Mouse (Mus musculus): ENCODE data around the gene Lhx3.
A peak's percentile ranks its signal among the peaks of the same experiment; 100 is the strongest.

Lhx3 gene

GRCm38 (mm10) chr2:26208126-26208789, at the start of gene Lhx3:
Gene Lhx3 (minus strand): TSS chr2:26208289.
- DNase-seq (ENCODE audit: low spot score in 2 of 2): peak; percentile 19 to 29

DNA sequence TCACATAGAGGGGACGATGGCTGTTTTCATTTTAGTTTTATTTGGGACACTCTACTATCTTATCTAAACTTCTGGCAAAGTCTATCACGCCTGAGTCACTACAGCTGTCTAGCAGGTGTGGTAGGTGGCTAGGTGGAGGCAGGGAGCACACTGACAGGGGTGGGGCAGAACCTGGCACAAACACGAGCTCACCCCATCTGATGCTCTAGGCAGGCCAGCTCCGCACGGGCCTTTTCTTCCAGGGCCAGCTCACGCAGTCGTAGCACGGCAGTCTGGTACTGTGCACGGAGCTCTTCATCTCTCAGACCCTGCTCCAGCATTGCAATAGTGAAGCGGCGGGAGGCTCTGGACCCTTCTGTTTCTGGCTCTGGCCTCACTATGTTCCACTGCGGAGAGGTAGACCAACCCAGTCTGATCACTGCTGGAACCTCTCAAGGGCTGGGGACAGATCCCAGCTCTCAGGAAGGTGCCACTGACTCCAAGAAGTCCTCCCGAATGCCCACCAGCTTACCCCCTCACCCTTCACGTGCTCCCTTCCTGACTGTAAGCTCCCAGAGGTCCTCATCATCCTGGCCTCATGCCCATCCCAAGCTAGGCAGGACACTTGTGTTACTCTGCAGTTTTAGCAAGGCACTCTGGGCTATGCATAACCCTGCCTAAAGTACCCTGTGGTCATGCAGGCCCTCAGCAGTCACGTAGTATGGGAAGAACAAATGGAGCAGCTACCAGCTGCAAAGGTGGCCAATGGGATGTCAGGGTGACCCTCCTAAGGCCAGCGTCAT, 49.4 kb upstream of the Lhx3 start:
- no peak for DNase-seq (ENCODE audit: low spot score in 2 of 2)

GRCm38 (mm10) chr2:26254816-26255215, 46.7 kb upstream of the Lhx3 start:
- DNase-seq (ENCODE audit: low spot score in 2 of 2): no peak

DNA sequence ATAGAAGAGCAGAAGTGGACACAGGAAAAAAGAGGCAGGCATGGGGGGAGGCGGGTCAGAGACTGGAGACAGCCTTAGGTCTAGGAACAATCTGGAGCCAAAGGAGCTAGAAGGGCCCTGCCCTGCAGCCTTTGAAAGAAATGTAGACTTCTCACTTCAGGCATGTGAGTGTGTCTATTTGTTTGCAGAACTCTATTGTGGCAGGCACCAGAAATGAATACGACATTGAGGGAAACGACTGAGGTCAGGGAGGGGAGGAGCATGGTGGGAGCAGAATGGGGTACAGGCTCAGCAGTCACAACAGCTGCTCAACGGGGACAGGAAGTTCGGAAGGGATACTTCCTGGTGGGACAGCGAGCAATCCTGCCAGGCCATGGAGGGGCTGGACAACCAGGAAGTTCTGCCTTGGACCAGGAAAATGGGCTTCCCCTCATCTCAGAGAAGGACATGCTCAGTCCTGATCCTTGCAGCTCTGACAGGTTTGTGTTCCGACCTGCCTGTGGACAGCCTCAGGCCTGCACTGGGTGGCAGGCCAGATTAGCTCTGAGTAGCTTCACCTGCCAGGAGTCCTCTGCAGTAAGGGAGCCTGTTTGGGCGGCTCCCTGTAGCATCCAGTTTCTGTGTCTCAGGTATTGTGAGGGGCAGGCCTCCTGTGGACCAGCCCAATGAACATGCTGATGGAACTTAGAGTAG, 44.6 kb upstream of the Lhx3 start:
- no peak for DNase-seq (ENCODE audit: low spot score in 2 of 2)

- no peak for DNase-seq (ENCODE audit: low spot score in 2 of 2)
Observed at GRCm38 (mm10) chr2:26247531-26247930, 39.4 kb upstream of the Lhx3 start.

- DNase-seq (ENCODE audit: low spot score in 2 of 2): no peak
Observed at GRCm38 (mm10) chr2:26240841-26241240, 32.8 kb upstream of the Lhx3 start.

DNA sequence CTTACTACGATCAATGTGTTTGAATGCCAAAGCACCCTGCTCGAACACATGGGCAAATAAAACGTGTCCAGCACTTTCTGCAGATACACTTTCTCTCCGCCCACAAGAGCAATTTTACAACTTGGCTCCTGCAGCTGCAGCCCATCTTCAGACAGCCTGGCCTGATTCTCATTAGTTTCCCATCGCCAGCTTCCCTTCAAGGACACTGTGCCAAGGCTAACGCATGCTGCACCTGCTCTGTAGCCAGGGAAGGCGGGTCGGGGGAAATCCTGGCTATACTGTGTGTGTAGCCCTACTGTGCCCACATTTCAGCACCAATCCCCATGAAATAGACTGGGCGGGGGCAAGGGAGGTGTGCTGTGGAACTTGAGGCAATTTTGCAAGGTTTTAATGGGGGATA, 32.2 kb upstream of the Lhx3 start:
- DNase-seq (ENCODE audit: low spot score in 2 of 2): no peak

DNA sequence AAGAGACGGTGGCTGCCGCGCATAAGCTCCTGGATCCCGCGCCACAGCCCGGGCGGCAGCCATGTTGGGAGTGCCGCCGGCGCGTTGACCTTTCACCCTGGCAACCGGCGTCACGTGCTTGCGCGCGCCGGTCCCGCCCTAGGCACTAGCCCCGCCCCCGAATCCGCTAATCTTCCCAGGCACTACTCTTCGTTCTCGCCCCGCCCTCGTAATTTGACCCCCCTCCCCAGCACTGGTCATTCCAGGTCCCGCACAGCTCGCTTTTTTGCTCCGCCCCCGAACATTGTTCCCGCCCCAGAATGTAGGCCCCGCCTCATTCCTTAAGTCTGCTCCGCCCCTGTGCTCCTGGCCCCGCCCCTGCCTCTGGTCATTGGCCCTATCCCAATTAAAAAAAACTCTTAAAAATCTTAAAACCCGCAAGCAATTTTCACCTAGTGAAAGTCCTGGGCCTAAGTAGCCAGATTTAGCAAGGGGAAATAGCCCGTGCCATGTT, 29.2 kb upstream of the Lhx3 start, which contains the start of gene Qsox2:
Gene Qsox2 (minus strand): TSS at position 236 of the 493 bp plus-strand sequence.
- DNase-seq (ENCODE audit: low spot score in 2 of 2): peak; percentile 75 to 83

GRCm38 (mm10) chr2:26236681-26237289, 28.7 kb upstream of the Lhx3 start:
- peak in 1 of 2 experiments; percentile 19 for DNase-seq (ENCODE audit: low spot score in 2 of 2)

DNA sequence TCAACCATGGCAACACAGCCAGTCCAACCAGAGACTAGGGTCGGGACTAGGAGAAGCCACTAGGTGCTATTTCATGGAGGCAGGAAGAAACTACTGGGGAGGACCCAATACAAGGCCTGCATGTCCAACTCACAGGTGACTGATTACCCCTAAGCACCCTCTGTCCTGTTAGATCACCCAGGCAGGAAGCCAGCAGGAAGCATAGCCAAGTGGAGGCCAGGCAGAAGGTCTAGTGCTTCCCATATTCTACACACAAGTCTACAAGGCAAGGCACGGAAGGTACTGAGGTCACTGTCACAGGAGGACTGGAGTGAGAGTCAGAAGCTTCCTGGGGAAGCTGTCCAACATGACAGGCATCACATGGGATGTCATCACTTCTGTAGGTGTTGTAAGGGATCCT, 26.7 kb upstream of the Lhx3 start:
- DNase-seq (ENCODE audit: low spot score in 2 of 2): no peak

- DNase-seq (ENCODE audit: low spot score in 2 of 2): no peak
Observed at GRCm38 (mm10) chr2:26234253-26234652, 26.2 kb upstream of the Lhx3 start.

DNA sequence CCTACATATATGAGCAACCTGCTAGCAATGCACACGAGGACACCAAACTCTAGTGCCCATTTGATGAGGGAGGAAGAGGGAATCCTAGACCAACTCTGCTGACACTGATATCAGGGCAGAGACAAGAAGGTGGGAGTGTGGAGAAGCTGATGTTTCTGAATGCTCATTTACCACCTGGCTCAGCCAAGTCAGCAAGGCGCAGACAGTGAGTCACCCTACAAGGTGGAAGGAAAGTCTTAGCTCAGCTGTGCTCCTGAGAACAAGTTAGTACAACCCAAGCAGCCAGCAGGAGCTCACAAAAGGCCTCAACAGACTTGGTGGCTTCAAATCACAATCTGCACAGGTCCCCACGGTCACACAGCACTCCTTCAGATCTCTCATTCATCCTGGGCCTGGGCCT, 23.3 kb upstream of the Lhx3 start:
- DNase-seq (ENCODE audit: low spot score in 2 of 2): no peak

DNA sequence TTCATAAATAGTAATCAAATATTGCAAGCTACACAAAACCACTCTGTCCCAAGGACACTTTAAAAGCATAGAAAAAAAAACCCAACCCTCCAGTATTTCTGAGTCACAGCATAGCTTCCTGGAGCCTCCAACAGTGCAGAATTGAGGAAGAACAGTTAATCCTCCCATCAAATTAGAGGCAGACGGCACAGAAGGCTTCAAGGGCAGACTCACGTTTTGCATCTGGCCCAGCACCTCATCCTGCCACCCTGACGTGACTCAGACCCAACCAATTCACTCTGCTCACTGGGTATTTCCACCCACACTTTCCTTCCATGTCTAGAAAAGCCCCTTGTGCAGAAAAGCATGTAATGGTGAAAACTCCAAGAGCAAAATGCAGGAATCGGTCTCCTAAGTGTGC, 22.2 kb upstream of the Lhx3 start:
- no peak for DNase-seq (ENCODE audit: low spot score in 2 of 2)

DNA sequence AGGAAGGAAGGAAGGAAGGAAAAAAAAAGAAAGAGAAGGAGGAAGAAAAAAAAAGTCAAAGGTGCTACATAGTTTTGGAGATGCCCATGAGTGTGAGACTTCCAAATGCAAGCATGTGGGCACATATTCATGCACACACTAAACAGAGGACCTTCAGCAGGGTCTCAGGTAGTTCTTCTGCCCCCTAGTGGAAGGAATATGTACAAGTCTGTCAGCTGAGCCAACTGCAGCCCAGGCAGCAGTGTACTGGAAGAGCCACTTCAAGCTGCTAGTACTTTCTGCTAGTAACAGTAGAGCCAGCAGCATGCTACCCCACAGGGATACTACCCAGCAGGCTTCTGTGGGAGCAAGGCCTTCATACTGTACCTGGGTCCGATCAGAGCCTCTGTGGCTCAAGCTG, 19.7 kb upstream of the Lhx3 start:
- peak in 1 of 2 experiments; percentile 31 for DNase-seq (ENCODE audit: low spot score in 2 of 2)

DNA sequence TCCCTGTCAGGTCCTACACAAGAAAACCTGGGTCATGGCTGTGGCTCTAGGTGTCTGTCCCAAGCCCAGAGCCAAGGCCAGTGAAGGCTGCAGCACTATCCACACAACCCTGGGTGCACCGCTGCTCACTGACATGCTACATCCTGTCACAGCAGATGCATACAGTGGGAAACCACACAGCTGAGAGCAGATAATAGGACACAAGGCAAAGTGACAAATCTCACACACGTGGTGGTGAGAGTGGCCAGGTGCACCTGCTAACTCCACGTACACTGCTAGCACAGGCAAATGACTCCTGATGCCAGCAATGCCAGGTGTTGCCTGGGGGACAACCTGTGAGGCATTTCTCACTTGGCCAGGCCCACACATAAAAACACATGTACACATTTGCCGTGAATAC, 17.2 kb upstream of the Lhx3 start:
- DNase-seq (ENCODE audit: low spot score in 2 of 2): no peak

GRCm38 (mm10) chr2:26223961-26224360, 15.9 kb upstream of the Lhx3 start:
- DNase-seq (ENCODE audit: low spot score in 2 of 2): no peak

- no peak for DNase-seq (ENCODE audit: low spot score in 2 of 2)
Observed at GRCm38 (mm10) chr2:26214526-26214925, 6.4 kb upstream of the Lhx3 start.

GRCm38 (mm10) chr2:26209566-26209965, 1.5 kb upstream of the Lhx3 start:
- DNase-seq (ENCODE audit: low spot score in 2 of 2): no peak

DNA sequence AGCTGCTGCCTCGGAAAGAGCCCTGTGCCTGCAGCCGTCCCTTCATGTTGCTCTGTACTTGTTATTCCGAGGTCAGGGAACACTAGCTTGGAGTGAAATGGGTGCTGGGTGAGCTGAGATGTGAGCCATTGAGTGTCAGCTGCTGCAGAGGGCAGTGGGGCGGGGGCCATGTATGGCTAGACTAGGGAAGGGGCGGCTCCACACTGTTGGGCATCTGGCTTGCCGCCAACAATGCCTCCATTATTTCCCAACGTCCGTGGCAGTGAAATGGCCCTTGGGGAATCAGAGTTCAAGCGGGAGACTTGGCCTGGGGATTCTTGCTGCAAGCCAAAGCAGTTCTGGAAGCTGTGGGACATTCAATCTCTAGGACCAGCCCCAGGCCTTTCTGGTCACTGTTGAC, 530 bp downstream of the Lhx3 start:
- DNase-seq (ENCODE audit: low spot score in 2 of 2): no peak

DNA sequence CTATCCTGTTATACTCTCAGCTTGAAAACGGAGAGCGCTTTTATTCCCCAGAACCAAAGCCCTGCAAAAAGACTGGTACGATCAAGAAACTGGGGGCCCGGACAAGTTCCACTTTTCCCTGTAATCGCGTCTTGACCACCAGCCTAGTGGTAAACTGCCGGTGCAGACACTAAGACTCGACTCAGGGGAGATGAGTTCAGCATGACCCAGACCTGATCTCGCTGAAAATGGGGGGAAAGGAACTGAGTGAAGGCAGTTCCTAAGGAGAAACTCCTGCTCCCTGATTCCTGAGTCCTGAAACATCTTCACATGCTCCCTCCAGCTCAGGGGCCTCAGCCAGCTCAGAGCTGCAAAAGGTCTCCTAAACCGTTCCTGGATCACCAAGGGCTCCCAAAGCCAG, 2.3 kb downstream of the Lhx3 start:
- DNase-seq (ENCODE audit: low spot score in 2 of 2): no peak

GRCm38 (mm10) chr2:26205126-26205525, 3.0 kb downstream of the Lhx3 start:
- no peak for DNase-seq (ENCODE audit: low spot score in 2 of 2)

DNA sequence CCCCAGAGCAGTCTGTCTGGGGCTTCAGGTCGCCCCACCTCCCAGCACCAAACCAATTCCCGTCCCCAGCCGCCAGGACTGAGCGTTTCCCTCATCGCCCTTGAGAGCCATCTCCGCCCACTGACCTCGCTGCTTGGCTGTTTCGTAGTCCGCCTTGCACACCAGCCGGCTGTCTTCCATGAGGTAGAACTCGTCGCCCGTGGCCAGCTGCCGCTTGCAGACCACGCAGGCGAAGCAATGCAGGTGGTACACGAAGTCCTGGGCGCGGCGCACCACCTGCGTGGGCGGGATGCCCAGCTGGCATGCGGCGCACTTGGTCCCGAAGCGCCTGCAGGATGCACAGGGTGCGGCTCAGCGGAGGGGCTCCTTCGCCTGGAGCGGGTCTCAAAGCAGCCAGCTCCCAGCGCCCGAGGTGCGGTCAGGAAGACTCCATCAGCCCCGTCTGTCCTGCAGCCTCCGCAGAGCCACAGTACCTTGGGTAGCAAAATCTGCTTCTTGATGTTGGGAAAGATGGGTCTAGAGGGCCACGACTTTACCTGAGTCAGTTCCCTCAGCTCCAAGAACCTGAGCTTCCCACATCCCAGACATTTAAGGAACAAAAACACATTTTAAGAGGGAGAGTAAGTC, 5.1 kb downstream of the Lhx3 start:
- no peak for DNase-seq (ENCODE audit: low spot score in 2 of 2)
